ENCODE assay signal across 10 mouse cellular contexts in the genomic region with DNA sequence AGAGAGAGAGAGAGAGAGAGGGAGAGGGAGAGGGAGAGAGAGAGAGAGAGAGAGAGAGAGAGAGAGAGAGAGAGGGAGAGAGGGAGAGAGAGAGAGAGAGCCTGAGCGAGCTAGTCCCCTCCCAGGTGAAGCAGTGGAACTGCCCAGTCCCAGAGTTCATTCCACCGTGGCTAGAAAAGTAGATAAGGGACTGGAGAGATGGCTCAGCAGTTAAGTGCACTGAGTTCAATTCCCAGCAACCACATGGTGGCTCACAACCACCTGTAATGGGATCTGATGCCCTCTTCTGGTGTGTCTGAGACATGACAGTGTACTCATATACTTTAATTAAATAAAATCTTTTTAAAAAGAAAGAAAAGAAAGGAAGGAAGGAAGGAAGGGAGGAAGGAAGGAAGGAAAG. TPM values are rescaled to one million over a fixed set of nuclear protein-coding genes. Genes with fewer than 3 reads are reported as not detected.
"Had no signal": no experiment of that assay in that cellular context is flagged by ENCODE, and none has a peak within 500 bp of the region (broad histone marks: within the 10 kb centered on the region; RNA-seq: fewer than 3 reads in every experiment).

No protein-coding gene starts in this region.

RNA-seq across cellular contexts. Expression of a gene that starts 1.2 kb away (rescaled TPM):
- total RNA-seq: megakaryocyte, adult 5-6 weeks; monocyte, adult 5-6 weeks; neutrophil, adult 5-6 weeks had no signal
- polyA plus RNA-seq: liver, embryonic 12.5 days; midbrain, embryonic 16.5 days had no signal

RNA-seq across cellular contexts. Expression of a gene that starts 3.8 kb away (rescaled TPM):
- total RNA-seq: megakaryocyte, adult 5-6 weeks; monocyte, adult 5-6 weeks; neutrophil, adult 5-6 weeks had no signal
- polyA plus RNA-seq: kidney, adult 2 months; liver, embryonic 12.5 days; liver, embryonic 15.5 days; lung, postnatal 0 days; macrophage; spleen, adult 2 months had no signal

RNA-seq across cellular contexts. Expression of a gene that starts 29.9 kb away (rescaled TPM):
- total RNA-seq: megakaryocyte, adult 5-6 weeks had no signal
- polyA plus RNA-seq: macrophage had no signal
